Mouse (Mus musculus): ENCODE measurements around the gene Elmo1.

Gene Elmo1

DNA sequence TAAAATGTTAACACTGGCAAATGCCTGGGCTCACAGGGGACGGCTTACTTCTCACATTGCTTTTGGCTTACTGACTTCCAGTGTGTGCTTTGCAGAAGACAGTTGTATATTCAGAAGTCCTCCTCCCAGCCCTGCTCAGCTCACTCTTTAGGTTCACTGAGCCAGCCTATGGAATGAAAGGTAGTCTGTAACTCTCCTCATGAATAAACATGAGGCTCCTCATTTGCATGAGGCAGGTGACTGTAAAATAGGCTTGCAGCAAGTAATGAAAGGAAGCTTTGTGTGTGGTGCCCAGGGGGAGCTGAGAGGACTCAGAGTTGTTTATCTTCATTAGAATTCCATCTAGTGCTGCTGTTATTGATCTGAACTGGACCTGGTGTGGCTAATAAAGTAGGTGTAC is 364.0 kb downstream of the Elmo1 start:
- DNase-seq (ENCODE audit: low read depth in 1 of 2, low spot score in 2 of 2): no peak

GRCm38 (mm10) chr13:20460096-20460495 is 369.7 kb downstream of the Elmo1 start:
- DNase-seq (ENCODE audit: low read depth in 1 of 2, low spot score in 2 of 2): no peak

DNA sequence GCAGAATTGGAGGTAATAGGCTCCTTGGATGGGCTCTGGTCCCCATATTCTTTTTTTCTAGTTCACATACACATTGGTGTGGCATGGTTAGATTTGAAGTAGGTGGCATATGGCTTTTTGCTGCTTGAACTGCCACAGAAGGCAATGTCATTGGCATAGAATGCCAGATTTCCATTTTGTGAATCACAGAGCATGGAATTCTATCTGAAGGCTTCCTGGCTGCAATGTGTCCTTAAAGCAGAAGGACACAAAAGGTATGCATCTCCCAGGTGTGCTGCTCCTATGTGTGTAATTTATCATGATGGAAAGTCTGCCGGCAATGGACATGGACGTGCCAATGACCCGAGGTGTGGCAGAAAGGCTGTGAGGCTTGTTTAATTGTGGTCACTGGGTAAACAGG is 371.2 kb downstream of the Elmo1 start:
- no peak for DNase-seq (ENCODE audit: low read depth in 1 of 2, low spot score in 2 of 2)

- no peak for DNase-seq (ENCODE audit: low read depth in 1 of 2, low spot score in 2 of 2)
Observed at GRCm38 (mm10) chr13:20464161-20464560, 373.8 kb downstream of the Elmo1 start.

GRCm38 (mm10) chr13:20467381-20467780 is 377.0 kb downstream of the Elmo1 start:
- no peak for DNase-seq (ENCODE audit: low read depth in 1 of 2, low spot score in 2 of 2)

DNA sequence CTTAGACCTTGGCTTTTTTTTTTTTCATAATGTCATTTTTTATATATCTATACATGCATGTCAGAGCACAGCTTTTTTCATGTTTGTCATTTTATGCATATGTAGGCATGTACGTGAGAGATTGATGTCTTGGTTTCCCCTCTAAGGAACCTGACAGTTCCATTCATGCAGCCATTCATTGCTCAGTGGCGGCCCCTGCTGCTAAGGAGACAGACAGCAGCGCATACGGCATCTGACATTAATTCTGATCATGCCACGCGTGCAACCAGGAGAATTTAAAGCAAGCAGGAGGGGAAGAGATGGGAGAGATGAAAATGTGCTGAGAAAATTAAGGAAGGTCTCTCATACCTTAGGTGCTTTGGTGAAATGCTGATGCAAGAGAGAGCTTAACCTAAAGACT is 381.3 kb downstream of the Elmo1 start:
- no peak for DNase-seq (ENCODE audit: low read depth in 1 of 2, low spot score in 2 of 2)

DNA sequence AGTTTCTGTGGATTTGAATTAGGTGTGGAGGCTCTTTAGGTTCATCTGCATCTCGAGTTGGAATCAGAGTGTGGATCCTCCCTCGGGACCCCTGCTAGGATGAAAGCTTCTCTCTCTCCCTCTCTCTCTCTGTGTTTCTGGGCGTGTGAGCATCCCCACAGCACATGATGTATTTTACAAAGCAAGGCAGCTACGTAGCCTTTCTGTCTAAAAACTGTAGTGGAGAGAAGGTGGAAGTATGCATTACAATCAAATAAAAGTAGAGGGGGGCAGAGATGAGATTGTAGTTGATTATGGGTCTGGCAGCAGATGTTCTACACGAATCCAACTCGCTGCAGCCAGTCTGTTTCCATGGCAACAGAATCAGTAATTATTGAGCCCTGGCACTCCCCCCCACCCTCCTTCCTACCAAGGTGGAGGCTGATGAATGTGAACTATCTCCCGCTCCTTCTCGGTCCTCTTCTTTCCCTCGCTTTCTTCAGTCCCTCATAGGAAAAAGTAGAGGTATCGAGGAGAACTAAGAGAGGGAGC is 382.0 kb downstream of the Elmo1 start:
- DNase-seq (ENCODE audit: low read depth in 1 of 2, low spot score in 2 of 2): no peak

DNA sequence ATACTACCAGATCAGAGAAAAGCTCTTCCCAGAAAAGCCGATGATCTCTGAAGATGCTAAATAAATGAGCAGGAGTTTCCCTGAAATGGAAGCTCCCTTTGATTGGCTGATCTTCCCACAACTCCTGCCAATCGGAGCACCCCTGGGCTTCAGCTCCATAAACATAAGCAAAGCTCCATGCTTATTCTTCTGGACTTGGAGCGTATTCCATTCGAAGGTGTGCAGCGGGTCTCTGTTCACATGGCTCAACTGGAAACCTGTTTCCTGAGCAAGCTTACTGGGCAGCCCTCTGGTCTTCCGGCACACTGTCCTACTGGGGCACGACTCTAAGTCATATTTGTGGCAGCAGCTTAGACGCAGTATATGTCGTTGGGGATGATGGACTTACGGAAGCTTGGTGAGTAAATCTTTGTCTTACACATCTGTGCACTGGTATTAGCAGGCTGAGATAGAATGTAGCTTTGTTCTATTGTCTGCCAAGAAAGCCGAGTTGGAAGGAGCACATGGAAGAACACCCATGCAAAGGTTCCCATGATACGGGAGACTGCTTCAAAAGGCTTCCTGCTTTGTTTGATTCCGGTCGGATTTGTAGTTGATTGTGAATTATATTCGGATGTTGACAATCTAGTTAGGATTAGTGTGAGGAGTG is 382.6 kb downstream of the Elmo1 start:
- DNase-seq (ENCODE audit: low read depth in 1 of 2, low spot score in 2 of 2): no peak

GRCm38 (mm10) chr13:20473641-20474078 is 383.3 kb downstream of the Elmo1 start:
- no peak for DNase-seq (ENCODE audit: low read depth in 1 of 2, low spot score in 2 of 2)

DNA sequence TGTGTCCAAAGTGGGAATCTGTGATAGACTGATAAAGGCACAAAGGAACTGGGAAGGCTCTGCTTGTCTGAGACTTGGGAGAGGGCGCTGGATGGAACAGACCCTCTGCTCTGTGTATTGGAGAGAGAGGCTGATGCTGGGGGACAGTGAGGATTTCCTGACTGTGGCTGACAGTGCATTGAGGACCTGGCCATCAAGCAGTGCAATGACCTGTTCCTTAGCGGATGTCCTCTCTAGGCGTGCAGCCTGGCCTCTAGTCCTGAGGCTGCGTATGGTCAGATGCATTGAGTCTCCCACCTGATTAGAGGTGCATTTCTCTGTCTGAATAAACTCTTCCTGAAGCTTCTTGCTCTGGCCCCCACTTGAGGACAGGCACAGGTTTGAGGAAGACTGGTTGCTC is 384.2 kb downstream of the Elmo1 start:
- DNase-seq (ENCODE audit: low read depth in 1 of 2, low spot score in 2 of 2): no peak

DNA sequence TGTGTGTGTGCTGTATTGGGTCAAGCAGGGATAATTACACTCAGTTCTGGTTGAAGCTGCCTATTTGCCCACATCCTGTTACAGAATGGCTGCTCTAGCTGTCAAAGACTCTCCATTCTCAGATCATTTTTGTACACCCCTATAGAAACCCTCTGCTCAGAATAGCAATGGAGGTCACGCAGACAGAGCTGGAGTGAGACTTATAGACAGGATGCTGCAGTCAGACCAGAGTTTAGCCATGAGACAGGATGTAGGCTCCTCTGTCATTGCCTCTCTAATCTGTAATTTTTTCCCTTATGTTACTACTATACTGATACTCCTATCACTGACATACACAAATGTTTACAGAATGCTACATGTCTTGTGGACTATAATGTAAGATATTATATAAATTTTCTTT is 391.4 kb downstream of the Elmo1 start:
- no peak for DNase-seq (ENCODE audit: low read depth in 1 of 2, low spot score in 2 of 2)

DNA sequence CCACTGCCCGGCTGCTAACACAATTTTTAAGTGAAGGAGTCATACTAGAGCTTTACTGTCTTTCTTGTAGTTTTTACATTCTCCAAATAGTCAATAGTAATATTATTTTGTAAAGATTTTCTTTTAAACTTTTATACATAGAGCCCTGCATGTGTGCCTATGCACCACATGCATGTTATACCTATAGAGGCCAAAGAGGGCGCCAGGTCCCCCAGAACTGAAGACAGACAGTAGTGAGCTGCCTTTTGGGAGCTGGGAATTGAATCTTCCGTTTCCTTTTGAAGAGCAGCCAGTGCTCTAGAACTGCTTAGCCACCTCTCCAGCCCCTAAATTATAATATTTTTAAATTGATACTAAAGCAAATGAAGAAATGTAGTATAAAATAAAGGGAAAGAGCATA is 398.7 kb downstream of the Elmo1 start:
- no peak for DNase-seq (ENCODE audit: low read depth in 1 of 2, low spot score in 2 of 2)

DNA sequence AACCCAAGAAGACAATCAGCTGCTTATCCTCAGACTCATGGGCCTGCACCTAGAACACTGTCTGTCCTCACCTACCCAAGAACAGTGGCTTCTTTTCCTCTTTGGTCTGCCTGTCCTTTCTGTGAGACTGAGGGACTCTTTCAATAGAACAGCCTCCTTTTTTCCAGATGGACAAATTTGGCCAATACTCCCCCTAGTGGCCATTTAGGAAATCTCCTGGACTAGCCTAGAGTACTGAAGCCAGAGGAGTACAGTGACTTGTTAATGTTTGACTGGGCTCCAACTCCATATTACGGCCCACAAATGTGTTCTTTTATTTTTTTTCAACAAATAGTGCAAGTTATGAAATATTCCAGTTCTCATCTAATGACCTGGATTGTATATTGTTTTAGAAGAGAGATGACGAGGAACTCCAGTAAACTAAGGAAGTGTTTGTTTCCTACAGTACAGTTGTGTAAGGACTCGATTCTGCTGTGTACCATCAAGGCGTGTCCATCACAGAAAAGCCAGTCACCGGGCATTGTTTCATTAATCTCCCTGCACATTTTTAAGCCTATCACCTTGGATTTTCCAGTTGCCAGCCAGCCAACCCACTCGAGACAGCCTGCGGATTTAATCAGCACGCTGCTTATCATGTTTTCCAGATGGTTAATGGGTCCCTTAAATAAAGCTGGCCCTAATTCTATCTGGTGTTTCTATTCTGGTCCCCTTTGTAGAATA is 399.5 kb downstream of the Elmo1 start:
- DNase-seq (ENCODE audit: low read depth in 1 of 2, low spot score in 2 of 2): no peak

DNA sequence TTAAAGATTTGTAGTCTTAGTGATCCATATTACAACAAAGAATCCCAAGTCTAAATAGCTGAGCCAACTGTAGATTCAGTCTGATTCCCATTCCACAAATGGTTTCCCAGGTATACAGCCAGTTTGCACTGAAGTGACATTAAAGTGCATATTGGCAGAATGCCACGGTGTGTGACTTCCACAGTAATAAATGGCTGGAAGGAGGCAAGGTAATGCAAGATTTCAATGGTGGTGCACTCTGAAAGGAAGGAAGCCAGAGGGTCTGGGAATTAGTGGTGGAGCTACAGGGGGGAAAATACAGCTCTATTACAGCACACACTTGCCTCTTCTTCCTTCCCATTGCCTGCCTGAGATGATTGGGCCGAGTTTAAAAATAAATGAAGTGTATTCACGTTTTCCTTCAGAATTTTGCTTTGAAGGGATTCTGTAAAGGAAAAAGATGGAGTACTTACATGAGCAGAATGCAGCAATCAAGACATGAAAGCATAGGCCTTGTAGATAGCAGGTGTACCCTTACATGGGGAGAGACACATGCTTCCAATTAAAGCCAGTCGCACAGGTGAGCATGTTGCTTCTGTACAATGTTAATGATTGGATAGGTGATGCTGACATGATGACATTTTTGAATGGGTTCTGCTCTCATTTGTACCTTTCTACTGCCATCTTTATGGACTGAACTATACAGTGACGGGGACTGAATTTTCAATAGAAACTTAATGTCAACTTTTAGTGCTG is 400.6 kb downstream of the Elmo1 start:
- no peak for DNase-seq (ENCODE audit: low read depth in 1 of 2, low spot score in 2 of 2)

DNA sequence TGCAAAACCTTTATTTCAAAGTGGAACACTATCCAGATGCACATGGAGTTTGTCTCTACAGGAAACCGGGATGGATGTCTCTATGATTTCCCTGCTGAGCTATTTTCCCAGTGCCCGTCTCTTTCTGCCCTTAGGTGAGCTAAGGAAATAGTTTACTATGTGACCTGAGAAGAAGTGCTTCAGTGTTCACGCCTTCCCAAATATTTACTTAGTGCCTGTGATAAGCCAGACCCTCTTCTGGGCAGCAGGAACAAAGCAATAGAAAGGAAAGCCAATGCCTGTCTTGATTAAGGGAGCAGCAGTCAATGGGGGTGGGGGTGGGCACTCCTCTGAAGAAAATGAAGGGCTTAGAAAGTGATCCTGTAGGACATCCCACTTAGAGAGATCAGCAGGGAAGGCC is 401.3 kb downstream of the Elmo1 start:
- DNase-seq (ENCODE audit: low read depth in 1 of 2, low spot score in 2 of 2): no peak

DNA sequence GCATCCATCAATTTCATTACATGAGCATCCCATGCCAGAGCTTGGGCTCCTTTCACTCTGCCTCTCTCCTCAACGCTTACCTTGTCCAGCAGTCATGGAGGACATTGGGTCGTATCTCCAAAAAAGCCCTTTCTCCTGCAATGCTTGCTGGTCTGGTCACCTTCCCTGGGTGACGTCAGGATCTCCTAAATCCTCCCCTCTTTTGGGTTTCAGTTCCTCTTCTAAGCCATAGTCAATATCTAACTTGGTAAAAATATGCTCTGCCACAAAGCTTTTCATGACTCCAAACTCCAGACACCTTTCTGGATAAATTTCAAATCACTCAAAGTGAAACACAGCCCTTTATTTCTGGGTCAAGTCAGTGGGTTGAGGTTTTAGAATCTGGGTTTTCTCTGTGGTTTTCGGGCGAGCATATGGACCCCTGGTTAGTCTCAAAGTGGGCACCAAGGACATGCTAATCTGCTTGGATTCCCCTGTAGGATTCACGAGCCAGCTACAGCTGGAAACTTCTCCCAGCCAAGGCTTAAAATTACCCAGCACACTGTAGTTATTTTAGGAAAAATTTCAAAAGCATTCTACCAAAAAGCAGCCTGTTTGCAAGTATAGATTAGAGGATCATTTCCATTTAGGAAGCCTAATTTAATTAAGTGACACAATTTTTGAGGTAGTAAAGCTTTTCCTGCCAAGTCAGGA is 403.8 kb downstream of the Elmo1 start:
- peak in 1 of 2 experiments; percentile 3 for DNase-seq (ENCODE audit: low read depth in 1 of 2, low spot score in 2 of 2)

DNA sequence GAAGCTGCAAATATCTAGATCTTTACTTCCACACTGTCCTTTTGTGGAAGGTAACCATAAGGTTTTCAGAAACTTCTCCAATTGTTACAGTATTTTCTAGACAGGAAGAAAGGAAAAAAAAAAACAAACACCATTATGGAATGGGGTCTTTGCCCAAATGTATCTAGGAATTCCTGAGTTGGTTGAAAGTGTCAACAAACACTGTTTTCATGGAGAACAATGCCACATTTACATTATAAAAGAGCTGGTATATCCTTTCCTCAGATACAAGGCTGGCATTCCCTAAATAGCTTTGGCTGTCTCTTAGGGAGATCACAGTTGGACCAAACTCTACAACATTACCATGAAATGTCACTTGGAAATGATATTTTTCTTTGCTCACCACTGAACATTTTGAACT is 411.5 kb downstream of the Elmo1 start:
- no peak for DNase-seq (ENCODE audit: low read depth in 1 of 2, low spot score in 2 of 2)

DNA sequence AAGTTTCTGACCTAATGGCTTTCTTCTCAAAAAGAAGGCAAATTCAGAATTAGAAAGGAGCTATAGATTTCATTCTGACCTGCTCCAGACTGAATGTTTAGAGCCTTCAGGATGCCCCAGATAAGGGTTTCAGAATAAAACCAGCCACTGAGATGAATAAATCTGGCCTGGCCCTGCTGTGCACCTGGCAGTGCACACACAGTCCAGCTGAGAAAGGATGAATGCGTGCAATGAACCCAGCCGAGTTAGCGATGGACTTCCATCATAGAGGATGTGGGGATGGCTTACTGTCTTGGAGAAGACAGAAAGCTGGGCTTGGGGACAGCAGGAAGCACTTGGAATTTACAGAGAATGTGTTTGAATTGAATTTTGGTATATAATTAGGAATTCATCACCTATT is 413.0 kb downstream of the Elmo1 start:
- DNase-seq (ENCODE audit: low read depth in 1 of 2, low spot score in 2 of 2): no peak

GRCm38 (mm10) chr13:20507381-20508129 is 417.2 kb downstream of the Elmo1 start:
- no peak for DNase-seq (ENCODE audit: low read depth in 1 of 2, low spot score in 2 of 2)

DNA sequence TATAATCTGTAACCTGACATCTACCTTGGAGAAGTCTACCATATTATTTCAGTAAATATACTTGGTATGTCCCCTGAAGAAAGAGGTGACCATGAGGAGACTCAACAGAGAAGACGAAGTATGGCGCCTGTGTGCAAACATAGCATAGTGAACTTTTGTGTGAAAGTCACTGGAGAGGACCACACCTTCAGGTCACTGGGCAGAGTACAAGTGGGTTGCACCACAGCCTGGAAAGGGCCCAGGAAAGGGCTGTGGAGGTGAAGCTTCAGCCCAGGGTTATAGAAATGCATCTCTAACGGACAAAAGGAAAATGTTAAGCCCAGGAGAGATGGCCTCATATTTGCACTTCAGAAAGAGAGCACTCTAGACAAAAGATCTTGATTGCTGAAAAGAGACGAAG is 420.6 kb downstream of the Elmo1 start:
- no peak for DNase-seq (ENCODE audit: low read depth in 1 of 2, low spot score in 2 of 2)

Data from monocyte, adult 2 months (primary cell).